Mouse (Mus musculus): ENCODE data around the gene Slc25a17.

Gene Slc25a17

GRCm38 (mm10) chr15:81360345-81361021, at the start of gene Slc25a17:
Gene Slc25a17, minus strand, starts transcription at chr15:81360812.
- DNase-seq = peak; percentile 94 to 95

GRCm38 (mm10) chr15:81408199-81408598, 47.6 kb upstream of the Slc25a17 start, which contains the start of gene Dnajb7:
Gene Dnajb7, minus strand, starts transcription at chr15:81408299.
- DNase-seq = no peak

- no peak for DNase-seq
These were observed 44.4 kb upstream of the Slc25a17 start for GRCm38 (mm10) chr15:81405008-81405407.

- peak; percentile 99 for DNase-seq
These were observed 39.2 kb upstream of the Slc25a17 start, which contains the start of the genes St13 and Xpnpep3 for GRCm38 (mm10) chr15:81399638-81400315. Gene St13, minus strand, starts transcription at chr15:81400077. Gene Xpnpep3, plus strand, starts transcription at chr15:81400138.

GRCm38 (mm10) chr15:81399297-81399637, 38.7 kb upstream of the Slc25a17 start:
- no peak for DNase-seq

- DNase-seq = no peak
These were observed 37.6 kb upstream of the Slc25a17 start for GRCm38 (mm10) chr15:81398189-81398588.

- no peak for DNase-seq
These were observed 33.8 kb upstream of the Slc25a17 start for GRCm38 (mm10) chr15:81394211-81394915.

- DNase-seq = peak; percentile 57 to 62
These were observed 32.4 kb upstream of the Slc25a17 start for GRCm38 (mm10) chr15:81392997-81393396.

- DNase-seq = no peak
These were observed 25.7 kb upstream of the Slc25a17 start for GRCm38 (mm10) chr15:81386327-81386726.

- no peak for DNase-seq
These were observed 18.2 kb upstream of the Slc25a17 start for GRCm38 (mm10) chr15:81378845-81379244.

- DNase-seq = no peak
These were observed 14.0 kb upstream of the Slc25a17 start for GRCm38 (mm10) chr15:81374621-81375020.

GRCm38 (mm10) chr15:81370356-81370755, 9.7 kb upstream of the Slc25a17 start:
- DNase-seq = no peak

GRCm38 (mm10) chr15:81368601-81369000, 8.0 kb upstream of the Slc25a17 start:
- no peak for DNase-seq

- DNase-seq = no peak
These were observed 5.6 kb upstream of the Slc25a17 start for GRCm38 (mm10) chr15:81366241-81366640.

GRCm38 (mm10) chr15:81365246-81365645, 4.6 kb upstream of the Slc25a17 start:
- no peak for DNase-seq

GRCm38 (mm10) chr15:81364271-81364670, 3.7 kb upstream of the Slc25a17 start:
- DNase-seq = no peak

GRCm38 (mm10) chr15:81362501-81362900, 1.9 kb upstream of the Slc25a17 start:
- no peak for DNase-seq

- DNase-seq = no peak
These were observed 904 bp upstream of the Slc25a17 start for GRCm38 (mm10) chr15:81361417-81362015.

- no peak for DNase-seq
These were observed 401 bp upstream of the Slc25a17 start for GRCm38 (mm10) chr15:81361022-81361404.

GRCm38 (mm10) chr15:81359421-81359820, 1.2 kb downstream of the Slc25a17 start:
- DNase-seq = no peak

- no peak for DNase-seq
These were observed 1.7 kb downstream of the Slc25a17 start for GRCm38 (mm10) chr15:81358943-81359342.

- no peak for DNase-seq
These were observed 3.7 kb downstream of the Slc25a17 start for GRCm38 (mm10) chr15:81356946-81357345.

- peak; percentile 72 to 77 for DNase-seq
These were observed 5.4 kb downstream of the Slc25a17 start for GRCm38 (mm10) chr15:81355146-81355761.

All from B cell, adult 2 months (primary cell).